Comparison of ENCODE assay signal across 12 mouse cellular contexts in genomic region chrX:21393212-21393611, GRCm38 (mm10).
DNase-seq lines count a peak whose midpoint lies in the region; ATAC-seq and TF ChIP-seq lines count a peak whose summit lies in the region.
"Had no signal": no experiment of that assay in that cellular context is flagged by ENCODE, and none has a peak within 500 bp of the region (broad histone marks: within the 10 kb centered on the region; RNA-seq: fewer than 3 reads in every experiment).

No protein-coding gene starts in this region.

- WGBS in stomach, embryonic 16.5 days: 61% methylated on average over 10 of the region's 10 CpGs
- 56% methylated on average over 10 of the region's 10 CpGs for WGBS in stomach, postnatal 0 days
- 64% methylated on average over 10 of the region's 10 CpGs for WGBS in limb, embryonic 13.5 days

- no peaks in the 10 kb centered on the region for H3K27me3 ChIP-seq in stomach, embryonic 16.5 days (ENCODE audit: control insufficient read depth, insufficient read depth, low read length)
- no peaks in the 10 kb centered on the region for H3K27me3 ChIP-seq in stomach, postnatal 0 days (ENCODE audit: control insufficient read depth, insufficient read depth, low read length)
- H3K27me3 ChIP-seq in limb, embryonic 13.5 days: no peaks in the 10 kb centered on the region
- H3K27me3 ChIP-seq: forebrain, embryonic 13.5 days; lung, embryonic 15.5 days had no signal

- no peaks in the 10 kb centered on the region for H3K9me3 ChIP-seq in stomach, embryonic 16.5 days (replicated peaks; ENCODE audit: control insufficient read depth, low read length)
- no peaks in the 10 kb centered on the region for H3K9me3 ChIP-seq in stomach, postnatal 0 days (ENCODE audit: control insufficient read depth, low read length)
- H3K9me3 ChIP-seq in limb, embryonic 13.5 days: no peaks in the 10 kb centered on the region
- H3K9me3 ChIP-seq: forebrain, embryonic 13.5 days; lung, embryonic 15.5 days had no signal

- DNase-seq in cerebellum, postnatal 14 days: peak; percentile 1 to 10
- DNase-seq in stomach, postnatal 0 days (ENCODE audit: low spot score): no peak
- DNase-seq in left cerebral cortex, adult 9 months (ENCODE audit: low spot score in 2 of 2): no peak
- DNase-seq in kidney, postnatal 36 days: no peak

- peak overlapping the region; percentile 23; the same call in 1 of the 2 replicates for H3K27ac ChIP-seq in stomach, embryonic 16.5 days (ENCODE audit: low read length)
- no peak overlapping the region for H3K27ac ChIP-seq in stomach, postnatal 0 days (replicated peaks)
- H3K27ac ChIP-seq in limb, embryonic 13.5 days: peak overlapping the region; percentile 88
- H3K27ac ChIP-seq: forebrain, embryonic 13.5 days; lung, embryonic 15.5 days had no signal

- no peak overlapping the region for H3K4me3 ChIP-seq in stomach, embryonic 16.5 days (replicated peaks; ENCODE audit: low read length)
- H3K4me3 ChIP-seq in stomach, postnatal 0 days (ENCODE audit: low read depth, low read length): no peak overlapping the region
- no peak overlapping the region for H3K4me3 ChIP-seq in limb, embryonic 13.5 days
- H3K4me3 ChIP-seq: forebrain, embryonic 13.5 days; lung, embryonic 15.5 days had no signal

- H3K36me3 ChIP-seq in stomach, embryonic 16.5 days (ENCODE audit: control insufficient read depth, insufficient read depth, low read length): no peaks in the 10 kb centered on the region
- H3K36me3 ChIP-seq in stomach, postnatal 0 days (ENCODE audit: control insufficient read depth, insufficient read depth, low read length): no peaks in the 10 kb centered on the region
- no peaks in the 10 kb centered on the region for H3K36me3 ChIP-seq in limb, embryonic 13.5 days
- H3K36me3 ChIP-seq: lung, embryonic 15.5 days had no signal

- no peak overlapping the region for H3K4me2 ChIP-seq in stomach, embryonic 16.5 days (ENCODE audit: low read depth, low read length)
- H3K4me2 ChIP-seq in stomach, postnatal 0 days (replicated peaks; ENCODE audit: low read depth): no peak overlapping the region
- no peak overlapping the region for H3K4me2 ChIP-seq in limb, embryonic 13.5 days (replicated peaks)
- H3K4me2 ChIP-seq: forebrain, embryonic 13.5 days; lung, embryonic 15.5 days had no signal

- no peak overlapping the region for H3K9ac ChIP-seq in stomach, embryonic 16.5 days (ENCODE audit: low read length)
- H3K9ac ChIP-seq in stomach, postnatal 0 days (ENCODE audit: low read length): no peak overlapping the region
- H3K9ac ChIP-seq in limb, embryonic 13.5 days: no peak overlapping the region
- H3K9ac ChIP-seq: forebrain, embryonic 13.5 days; lung, embryonic 15.5 days had no signal

- no peak for TF ChIP-seq CTCF in stomach, postnatal 0 days (IDR thresholded peaks at IDR 0.05; ENCODE audit: low read depth)

- no peaks in the 10 kb centered on the region for H3K4me1 ChIP-seq in stomach, embryonic 16.5 days (ENCODE audit: control insufficient read depth, insufficient read depth, low read length)
- H3K4me1 ChIP-seq in stomach, postnatal 0 days (replicated peaks; ENCODE audit: control insufficient read depth, insufficient read depth): no peaks in the 10 kb centered on the region
- H3K4me1 ChIP-seq in limb, embryonic 13.5 days: no peaks in the 10 kb centered on the region
- H3K4me1 ChIP-seq: forebrain, embryonic 13.5 days; lung, embryonic 15.5 days had no signal

- no peak for ATAC-seq in cerebellum, adult (ENCODE audit: insufficient number of reproducible peaks, low FRiP score, low TSS enrichment)
- no peak; the same call in 1 of the 2 replicates for ATAC-seq in stomach, embryonic 16.5 days (ENCODE audit: insufficient read depth, low FRiP score)
- no peak for ATAC-seq in stomach, postnatal 0 days (ENCODE audit: low FRiP score, low TSS enrichment)
- peak; percentile 61; the same call in 1 of the 2 replicates for ATAC-seq in limb, embryonic 13.5 days (ENCODE audit: low FRiP score, low read depth)
- no peak for ATAC-seq in frontal cortex, adult (ENCODE audit: low TSS enrichment)
- ATAC-seq: forebrain, embryonic 13.5 days; intestine, postnatal 0 days; Patski had no signal

- no peak for TF ChIP-seq EP300 in stomach, postnatal 0 days (optimal IDR thresholded peaks at IDR 0.05)

Comparison
In these comparisons a context has a peak if more than half of its experiments do, and no peak if none do; other contexts are left out.
1. DNase-seq: peak in cerebellum, postnatal 14 days (2 of 2); none in stomach, postnatal 0 days (single experiment), left cerebral cortex, adult 9 months (0 of 2) and kidney, postnatal 36 days (0 of 2).